Mouse (Mus musculus) brain, adult 10 weeks (tissue): ENCODE data around the gene Entpd1. TPM values are rescaled to one million over a fixed set of nuclear protein-coding genes. Genes with fewer than 3 reads are reported as not detected.

Source experiments
- polyA plus RNA-seq: library from polyadenylated mRNA; stranded (reverse); fragments of 350-450 nt; fragmentation: Illumina TruSeq; extraction: RNeasy Lipid Tissue Mini Kit (QIAGEN cat#74804); gene quantifications from one replicate; pipeline ENCODE4 v1.2.3, GENCODE M21; 2015; ENCODE audit warnings: low read depth, low replicate concordance

Entpd1 gene
- 10.7 TPM for polyA plus RNA-seq

GRCm38 (mm10) chr19:40611830-40612506, at the start of gene Entpd1, which contains the start of gene Tctn3:
TSS of gene Entpd1 (plus strand) at chr19:40612366.
TSS of gene Tctn3 (minus strand) at chr19:40612233.

DNA sequence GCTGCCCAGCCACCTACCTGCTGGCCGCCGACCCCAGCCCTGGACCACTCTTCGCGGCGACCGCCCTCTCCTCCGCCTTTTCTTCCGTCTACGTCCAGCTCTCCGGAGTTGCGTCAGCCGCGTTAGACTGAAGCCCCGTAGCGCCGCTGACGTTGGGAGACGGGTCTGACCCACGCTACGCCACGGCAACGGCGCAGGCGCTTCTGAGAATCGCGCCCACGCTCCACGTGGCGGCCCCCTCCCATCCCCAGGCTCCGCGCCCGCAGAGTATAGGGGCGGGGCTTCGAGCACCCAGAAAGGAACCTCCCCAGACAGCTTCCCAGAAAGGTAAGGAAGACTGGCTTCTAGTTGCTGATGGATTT, 23.9 kb upstream of the Entpd1 start, which contains the start of gene Aldh18a1:
Gene Aldh18a1 (minus strand): TSS at position 171 of the 362 bp plus-strand sequence.

GRCm38 (mm10) chr19:40748559-40748958, 136.4 kb downstream of the Entpd1 start, which contains the start of gene Cc2d2b:
TSS of gene Cc2d2b (plus strand) at chr19:40748753.

Other genes with a start within 250 kb of the Entpd1 start
- gene Sorbs1, start 98.6 kb upstream of the Entpd1 start, polyA plus RNA-seq = 92.4 TPM
- 18.8 TPM for gene Aldh18a1, start 23.9 kb upstream of the Entpd1 start, polyA plus RNA-seq
- gene Tctn3, start 133 bp upstream of the Entpd1 start, polyA plus RNA-seq = 23.4 TPM
- gene Cc2d2b, start 136.4 kb downstream of the Entpd1 start, polyA plus RNA-seq = not detected
- 6.5 TPM for gene Ccnj, start 218.9 kb downstream of the Entpd1 start, polyA plus RNA-seq